Mouse (Mus musculus): Measurements from ENCODE around the gene Mif4gd. TPM values are rescaled to one million over a fixed set of nuclear protein-coding genes. Genes with fewer than 3 reads are reported as not detected.
"Not testable (repeated sequence)": the region's sequence is repeated elsewhere in the genome, so short reads cannot be mapped to it uniquely, and the experiment has no call there.

The Mif4gd gene
- total RNA-seq (2022): 10 to 100 TPM; 16.5 to 22.5 (median 17.9) TPM

DNA sequence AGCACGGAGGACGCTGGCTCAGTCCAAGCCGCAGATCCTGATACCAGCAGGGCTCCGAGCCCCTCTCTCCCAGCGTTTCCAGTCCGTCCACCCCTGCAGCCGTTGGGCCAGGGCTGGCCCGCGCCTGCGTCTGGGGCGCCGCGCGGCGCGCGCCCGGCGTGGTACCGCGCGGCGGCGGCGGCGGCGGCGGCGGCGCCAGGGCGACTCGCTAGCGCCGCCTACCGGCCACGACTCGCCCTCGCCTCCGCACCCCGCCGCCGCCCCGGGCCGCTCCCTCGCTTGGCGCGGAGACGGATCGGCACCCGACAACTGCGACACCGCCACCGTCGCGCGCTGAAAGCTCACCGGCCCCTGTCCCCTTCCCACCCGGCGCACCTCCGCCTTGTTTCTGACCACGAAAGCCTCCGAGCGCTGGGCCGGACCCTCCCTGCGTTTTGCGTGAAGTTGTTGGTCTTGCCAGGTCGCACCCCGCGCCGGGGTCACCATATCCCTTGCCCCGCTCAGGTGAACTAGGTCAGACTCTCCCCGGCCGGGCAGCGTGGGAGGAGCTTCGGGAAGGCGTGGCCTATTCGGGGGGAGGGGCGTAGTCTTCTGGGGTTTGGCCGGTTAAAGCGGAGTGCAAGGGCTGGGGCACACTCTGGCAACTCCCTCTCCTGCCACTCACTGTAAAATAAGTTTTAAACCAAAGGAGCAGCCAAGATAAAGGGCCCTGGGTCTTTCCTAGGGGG lies at the start of gene Mif4gd:
Mif4gd (minus strand) TSS at position 560 of the 728 bp plus-strand sequence.
- peak; percentile 68 to 77 for DNase-seq (ENCODE audit: low spot score in 2 of 2)

DNA sequence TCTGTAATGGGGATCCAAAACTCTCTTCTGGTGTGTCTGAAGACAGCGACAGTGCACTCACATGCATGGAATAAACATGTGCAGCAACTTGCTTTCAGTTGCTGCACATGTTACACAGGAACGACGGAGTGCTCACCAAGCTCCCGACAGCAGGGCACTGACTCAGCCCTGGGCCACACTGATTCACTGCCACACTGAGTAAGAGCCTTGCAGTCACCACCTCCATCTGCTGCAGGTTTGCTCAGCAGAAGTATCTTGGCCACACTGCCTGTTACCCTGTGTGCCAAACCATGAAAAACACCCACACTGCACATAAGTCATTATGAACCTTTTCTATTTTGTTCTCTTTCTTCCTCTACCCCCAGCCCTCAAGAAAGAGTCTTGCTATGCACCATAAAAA lies 47.6 kb upstream of the Mif4gd start:
- peak; percentile 55 to 61 for DNase-seq (ENCODE audit: low spot score in 2 of 2)

DNA sequence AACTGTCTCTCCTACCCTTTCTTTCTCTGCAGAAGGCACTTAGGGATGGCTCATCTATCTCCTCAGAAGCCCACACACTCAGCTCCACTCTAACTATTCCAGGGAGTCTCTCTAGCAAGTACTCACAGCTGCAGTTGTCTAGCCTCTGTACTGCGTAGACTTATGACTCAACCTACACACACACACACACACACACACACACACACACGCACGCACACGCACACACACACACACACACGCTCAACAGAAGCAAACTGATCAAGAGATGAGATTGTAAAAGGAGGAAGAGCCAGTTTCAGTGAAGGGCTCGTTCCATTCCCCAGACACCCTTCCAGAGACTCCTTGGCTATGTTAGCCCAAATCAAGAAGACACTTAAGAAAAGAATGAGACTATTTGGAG lies 45.8 kb upstream of the Mif4gd start:
- no peak for DNase-seq (ENCODE audit: low spot score in 2 of 2)

DNA sequence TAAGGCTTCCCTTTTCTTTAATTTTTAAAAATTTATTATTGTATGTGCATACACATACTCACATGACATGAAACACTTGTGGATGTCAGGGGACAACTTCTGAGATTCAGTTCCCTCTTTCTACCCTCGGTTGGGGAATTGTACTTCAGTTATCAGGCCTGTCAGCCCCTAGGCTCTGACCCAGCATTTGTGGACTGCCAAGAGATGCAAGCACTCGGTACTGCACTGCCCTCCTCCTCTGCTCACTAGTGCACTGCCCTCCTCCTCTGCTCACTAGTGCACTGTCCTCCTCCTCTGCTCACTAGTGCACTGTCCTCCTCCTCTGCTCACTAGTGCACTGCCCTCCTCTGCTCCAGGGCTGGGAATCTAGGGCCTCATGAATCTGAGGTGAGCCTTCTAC lies 41.4 kb upstream of the Mif4gd start:
- DNase-seq (ENCODE audit: low spot score in 2 of 2): no peak

DNA sequence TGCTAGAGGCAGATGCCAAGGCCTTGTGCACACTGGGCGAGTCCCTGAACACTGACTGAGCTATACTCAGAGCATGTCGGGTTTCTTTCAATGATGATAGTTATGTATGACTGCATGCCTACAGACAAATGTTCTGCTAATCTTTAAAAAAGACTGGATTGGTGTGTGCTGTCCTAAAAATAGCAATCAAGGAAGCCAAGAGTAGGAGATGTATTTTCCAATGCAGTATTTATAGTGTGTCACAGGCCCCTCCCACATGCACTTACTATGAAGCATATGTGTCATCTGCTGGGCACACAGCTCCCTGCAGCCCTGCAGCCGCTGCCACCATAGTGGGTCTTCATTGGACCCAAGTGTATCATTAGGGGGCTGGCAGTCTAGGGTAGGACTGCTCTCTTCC lies 40.4 kb upstream of the Mif4gd start:
- DNase-seq (ENCODE audit: low spot score in 2 of 2): no peak

DNA sequence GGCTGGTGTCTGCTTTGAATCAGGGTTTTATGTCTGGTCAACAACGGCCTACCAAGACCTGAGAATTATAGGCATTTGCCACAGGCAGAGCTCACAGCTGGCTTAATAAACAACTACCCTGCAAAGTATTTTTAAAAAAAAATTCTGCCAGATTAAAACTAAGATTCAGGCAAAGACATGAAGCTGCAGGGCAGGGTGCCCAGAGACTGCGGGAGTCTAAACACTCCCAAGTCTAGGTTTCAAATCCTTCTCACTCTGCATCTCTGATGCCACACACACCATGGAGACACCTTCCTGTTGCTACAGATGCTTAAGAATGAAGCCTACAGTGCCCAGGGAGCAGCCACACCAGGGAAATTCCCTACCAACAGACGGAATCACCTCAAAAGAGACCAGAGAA lies 38.9 kb upstream of the Mif4gd start:
- DNase-seq (ENCODE audit: low spot score in 2 of 2): no peak

DNA sequence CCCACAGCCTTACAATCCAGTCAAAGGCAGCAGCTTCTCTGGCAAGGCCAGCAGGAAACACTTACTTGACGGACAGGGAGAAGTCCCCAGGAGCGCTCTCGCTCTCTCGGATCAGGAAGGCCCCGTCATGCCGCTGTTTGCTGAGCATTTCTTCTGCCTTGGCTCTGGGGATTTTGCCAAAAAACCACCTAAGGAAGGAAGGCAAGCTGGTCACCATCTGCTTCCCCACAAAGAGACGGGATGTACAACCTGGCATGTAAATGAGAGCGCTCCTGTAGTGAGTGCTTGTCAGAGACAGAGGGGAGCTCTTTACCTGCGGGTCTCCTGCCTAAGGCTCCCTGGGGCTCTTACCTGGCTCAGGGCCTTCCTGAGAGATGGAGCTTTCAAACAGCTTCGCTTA lies 36.9 kb upstream of the Mif4gd start:
- peak; percentile 59 to 66 for DNase-seq (ENCODE audit: low spot score in 2 of 2)

DNA sequence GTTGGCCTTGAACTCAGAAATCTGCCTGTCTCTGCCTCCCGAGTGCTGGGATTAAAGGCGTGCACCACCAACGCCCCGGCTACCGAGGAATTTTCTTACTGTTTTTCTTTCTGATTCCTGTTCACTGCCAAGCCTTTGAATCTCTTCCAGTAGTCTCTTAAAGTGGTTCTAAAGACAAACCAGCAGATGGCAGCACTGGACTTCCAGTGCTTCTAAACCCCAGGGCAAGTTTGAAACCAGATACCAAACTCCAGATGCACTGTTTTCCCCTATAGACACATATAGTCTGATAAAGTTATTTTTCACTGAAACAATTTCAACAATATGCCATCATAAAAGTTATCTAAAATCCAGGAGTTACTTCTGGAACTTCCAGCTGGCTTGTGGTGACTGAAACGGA lies 34.7 kb upstream of the Mif4gd start:
- no peak for DNase-seq (ENCODE audit: low spot score in 2 of 2)

DNA sequence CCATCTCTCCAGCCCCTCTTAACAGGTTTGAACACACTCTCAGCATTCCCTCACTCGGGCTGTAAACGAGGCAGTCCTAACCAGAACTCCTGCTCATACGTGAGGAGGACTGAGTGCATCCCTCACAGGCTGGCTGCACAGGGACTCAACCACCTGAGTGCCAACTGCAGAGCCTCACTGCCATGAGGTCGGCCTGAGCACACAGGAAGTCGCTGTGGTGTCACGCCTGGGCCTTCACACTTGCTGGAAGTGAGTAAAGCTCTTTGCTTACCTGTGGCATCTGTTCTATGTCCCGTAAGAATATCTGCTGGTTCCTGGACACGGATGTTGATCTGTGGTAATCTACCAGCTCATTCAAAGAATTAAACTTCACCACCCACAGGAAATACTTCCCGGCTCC lies 33.7 kb upstream of the Mif4gd start:
- DNase-seq (ENCODE audit: low spot score in 2 of 2): no peak

DNA sequence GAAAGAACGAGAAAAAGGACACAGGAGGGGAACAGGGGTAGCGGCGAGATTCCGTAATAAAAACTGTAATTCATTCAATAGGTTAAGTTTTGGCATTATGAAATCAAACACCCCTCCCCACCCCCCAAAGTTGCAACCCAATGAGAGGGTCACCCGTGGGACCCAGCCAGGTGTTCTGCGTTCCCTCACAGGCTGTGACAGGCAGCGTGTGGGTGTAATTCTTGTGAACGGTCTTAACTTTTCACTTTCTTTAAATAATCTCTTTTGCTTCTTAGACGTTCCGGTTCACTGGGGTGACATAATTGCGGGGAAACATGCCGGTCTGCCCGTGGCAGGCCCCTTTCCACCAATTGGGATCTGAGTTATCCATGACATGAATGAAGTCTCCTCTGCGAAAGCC lies 32.7 kb upstream of the Mif4gd start:
- not testable (repeated sequence) for DNase-seq (ENCODE audit: low spot score in 2 of 2)

DNA sequence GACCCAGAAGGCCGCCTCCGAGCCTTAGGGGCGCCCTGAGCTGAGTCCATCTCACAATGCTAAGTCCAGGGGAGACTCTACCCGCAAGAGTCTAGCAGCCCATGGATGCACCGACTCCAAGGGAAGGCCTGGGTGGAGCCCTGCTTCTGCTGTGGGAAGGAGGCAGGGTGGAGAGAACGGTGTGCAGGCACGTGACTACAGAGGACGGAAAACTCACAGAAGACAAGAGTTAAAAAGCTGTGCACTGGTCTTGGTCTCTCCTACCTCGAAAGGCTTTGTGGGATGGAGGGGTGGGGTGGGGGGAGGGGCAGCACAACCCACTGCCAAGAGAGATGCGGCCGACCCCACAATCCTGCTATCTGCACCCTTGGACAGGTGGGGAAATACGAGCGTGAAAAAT lies 31.5 kb upstream of the Mif4gd start:
- no peak for DNase-seq (ENCODE audit: low spot score in 2 of 2)

DNA sequence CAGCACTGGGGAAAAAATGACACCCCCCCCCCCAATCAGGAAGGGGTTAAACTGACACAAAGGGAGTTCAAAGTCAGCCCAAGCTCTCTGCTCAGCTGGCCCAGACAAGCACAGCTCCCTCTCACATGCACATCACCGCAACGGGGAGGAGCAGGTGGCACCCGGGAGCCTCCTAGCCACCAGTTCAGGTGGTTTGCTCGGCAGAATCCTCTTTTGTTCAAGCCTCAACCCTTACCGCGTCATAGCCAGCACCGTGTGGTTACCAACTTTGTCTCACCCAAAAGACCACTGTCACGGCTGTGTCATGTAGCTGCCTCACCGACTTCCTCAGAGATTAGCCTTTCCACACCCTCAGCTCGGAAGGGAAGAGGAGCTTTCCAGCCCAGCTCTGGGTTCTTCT lies 30.5 kb upstream of the Mif4gd start:
- DNase-seq (ENCODE audit: low spot score in 2 of 2): no peak

DNA sequence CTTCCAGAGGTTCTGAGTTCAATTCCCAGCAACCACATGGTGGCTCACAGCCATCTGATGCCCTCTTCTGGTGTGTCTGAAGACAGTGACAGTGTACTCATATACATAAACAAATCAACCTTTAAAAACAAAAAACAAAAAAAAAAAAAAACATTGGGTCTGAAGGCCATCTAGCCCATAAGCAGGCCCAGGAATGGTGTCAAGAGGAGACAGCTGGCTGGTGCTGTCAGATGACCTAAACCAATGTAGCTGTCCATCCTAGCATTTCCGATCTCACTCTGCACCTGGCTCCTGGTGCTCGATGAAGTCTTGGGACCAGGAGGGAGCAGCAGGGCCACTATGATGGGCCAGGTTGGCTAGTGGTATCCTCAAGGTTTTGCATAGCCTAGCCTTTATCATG lies 29.9 kb upstream of the Mif4gd start:
- no peak for DNase-seq (ENCODE audit: low spot score in 2 of 2)

DNA sequence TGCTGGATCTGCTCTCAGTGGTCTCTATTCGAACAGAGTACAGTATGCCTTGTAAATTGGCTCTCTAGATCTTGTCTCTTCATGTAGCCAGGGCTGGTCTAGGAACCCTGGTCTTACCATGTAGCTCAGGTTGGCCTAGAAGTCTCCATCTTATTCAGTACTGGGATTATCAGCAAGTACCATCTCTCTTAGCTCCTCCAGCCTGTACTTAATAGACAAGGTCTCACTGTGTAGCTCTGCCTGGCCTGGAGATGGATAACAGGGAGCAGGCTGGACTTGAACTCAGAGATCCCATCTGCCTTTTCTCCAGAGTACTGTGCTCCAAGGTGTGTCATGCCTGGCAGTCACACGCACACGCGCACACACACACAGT lies 28.9 kb upstream of the Mif4gd start:
- no peak for DNase-seq (ENCODE audit: low spot score in 2 of 2)

DNA sequence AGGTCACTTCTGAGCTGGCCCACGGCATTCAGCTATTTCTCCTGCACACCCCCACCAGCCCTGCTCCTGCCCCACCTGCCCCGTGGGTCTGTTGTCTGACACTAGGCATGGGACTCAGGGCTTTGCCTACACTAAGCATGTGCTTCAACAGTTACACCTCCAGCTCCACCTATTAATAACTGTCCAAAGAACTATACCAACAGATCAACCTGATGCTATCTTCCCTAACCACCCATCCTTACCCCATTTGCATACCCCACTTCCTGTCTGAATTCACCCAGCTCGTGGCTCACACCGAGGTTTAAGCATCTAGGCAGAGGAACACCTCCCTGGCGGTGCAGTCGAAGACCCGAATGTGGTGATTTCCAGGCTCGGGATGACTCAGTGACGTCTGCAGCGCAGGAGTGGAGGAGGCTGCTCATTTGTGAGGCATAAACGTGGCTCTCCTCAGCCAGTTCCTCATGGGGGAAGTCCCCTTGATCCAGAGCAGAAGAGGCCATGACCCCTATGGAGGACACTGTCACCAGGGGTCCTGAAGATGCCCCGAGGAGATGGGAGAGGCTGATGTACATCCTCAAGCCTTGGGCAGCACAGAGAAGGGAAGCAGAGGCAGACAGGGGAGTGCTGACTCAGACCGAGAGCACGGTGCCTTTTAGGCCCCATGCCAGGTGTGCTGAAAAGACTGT lies 28.4 kb upstream of the Mif4gd start:
- no peak for DNase-seq (ENCODE audit: low spot score in 2 of 2)

DNA sequence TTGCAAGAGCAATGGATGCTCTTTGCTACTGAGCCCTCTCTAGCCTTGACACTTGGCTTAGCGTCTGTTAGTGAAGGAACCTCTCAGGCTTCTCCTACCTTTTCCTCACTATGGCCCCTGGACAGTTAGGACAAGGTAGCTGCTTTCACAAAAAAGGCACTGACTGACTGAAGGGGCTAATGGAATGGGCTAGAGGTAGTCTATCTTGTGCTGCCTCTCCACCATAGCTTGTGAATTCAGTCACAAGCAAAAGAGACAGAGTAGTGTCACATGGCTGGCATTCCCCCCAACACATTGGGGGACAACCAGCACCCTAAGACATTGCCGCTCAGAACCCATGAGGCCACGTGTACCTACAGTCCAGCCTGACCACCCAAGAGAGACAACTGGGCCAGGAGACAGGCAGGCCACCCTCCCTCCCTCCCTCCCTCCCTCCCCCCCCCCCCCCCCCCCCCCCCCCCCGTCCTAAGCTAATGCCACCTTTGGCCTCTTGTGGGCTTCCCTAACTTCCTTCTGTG lies 27.6 kb upstream of the Mif4gd start:
- DNase-seq (ENCODE audit: low spot score in 2 of 2): no peak

DNA sequence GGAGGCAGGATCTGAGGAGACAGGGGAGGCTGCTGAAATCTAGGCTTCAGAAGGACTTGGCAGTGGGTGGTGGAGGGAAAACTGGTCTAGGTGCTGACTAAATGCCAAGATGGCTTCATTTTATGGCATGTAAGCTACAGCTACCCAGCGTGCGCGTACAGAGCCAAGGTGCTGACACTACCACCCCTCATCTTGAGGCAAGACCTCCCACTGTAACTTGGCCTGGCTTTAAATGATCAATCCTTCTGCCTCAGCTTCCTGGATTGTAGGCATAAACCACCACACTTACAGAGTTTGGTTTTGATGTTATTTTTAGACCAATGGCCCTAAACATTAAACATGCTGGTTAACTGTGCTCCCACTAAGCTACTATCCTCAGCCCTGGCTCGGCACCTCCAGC lies 26.8 kb upstream of the Mif4gd start:
- DNase-seq (ENCODE audit: low spot score in 2 of 2): no peak

DNA sequence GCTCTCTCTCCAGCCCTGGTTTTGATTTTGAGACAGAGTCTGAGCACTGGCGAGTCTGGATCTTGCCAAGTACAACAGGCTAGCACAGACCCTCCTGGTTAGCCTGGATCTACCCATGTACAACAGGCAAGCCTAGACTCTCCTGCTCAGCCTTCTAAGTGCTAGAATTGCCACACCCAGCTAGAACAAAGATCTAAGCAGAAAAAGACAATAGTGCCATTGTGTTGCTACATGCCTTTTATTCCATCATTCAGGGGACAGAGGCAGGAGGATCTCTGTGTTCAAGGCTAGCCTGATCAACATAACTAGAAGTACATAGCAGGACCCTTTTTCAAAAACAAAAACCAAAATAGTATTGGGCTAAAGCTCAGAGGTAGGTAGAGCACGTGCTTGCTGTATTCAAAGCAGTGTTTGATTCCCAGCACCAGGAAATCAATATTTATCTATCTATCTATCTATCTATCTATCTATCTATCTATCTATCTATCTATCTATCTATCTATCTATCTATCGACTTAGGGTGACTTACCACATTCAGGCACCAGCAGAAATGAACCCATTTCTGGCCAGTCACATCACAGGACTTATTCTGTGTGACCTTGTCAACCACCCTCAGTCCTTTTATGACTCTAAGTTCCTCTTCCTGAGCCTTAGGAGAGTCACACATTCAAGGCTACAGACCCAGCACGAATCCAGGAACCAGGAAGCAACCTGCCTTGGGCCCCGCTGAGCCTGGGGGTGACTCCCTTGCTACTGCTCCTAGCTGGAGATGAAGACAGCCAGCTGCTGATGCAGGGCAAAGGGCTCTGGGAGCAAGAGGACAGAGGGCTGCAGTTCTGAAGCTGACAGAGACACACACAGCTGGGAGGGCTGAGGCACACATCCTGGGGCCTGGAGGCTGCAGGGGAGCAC lies 26.0 kb upstream of the Mif4gd start:
- DNase-seq (ENCODE audit: low spot score in 2 of 2): no peak

DNA sequence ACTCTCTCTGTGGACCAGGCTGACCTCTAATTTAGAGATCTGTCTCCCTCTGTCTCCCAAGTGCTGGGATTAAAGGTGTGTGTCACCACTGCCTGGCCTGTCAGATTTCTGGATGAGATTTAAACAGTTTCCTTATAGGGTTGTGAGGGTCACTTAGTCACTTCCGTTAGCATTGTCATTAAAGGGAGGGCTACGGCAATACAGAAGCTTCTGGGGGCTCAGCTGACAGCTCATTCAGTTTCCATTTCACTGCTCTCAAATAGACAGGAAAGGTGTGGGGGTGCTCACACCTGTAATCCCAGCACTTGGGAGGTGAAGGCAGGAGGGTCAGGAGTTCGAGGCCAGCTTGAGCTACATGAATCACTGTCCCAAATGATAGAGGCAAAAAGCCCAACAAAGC lies 24.2 kb upstream of the Mif4gd start:
- DNase-seq (ENCODE audit: low spot score in 2 of 2): no peak

DNA sequence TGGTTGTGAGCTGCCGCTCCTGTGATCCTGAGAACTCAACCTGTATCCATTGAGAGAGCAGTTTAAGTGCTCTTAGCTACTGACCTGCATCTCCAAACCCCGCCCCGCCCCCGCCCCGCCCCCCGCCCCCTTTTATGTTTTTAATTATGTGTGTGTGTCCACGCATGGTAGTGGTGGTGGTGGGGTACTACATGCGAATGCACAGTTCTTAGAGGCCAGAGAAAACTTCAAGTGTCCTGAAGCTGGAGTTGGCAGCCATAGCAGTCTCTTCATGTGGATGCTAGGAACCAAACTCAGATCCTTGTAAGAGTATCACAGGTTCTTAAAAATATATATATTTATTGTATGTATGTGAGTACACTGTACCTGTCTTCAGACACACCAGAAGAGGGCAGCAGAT lies 22.7 kb upstream of the Mif4gd start:
- no peak for DNase-seq (ENCODE audit: low spot score in 2 of 2)

DNA sequence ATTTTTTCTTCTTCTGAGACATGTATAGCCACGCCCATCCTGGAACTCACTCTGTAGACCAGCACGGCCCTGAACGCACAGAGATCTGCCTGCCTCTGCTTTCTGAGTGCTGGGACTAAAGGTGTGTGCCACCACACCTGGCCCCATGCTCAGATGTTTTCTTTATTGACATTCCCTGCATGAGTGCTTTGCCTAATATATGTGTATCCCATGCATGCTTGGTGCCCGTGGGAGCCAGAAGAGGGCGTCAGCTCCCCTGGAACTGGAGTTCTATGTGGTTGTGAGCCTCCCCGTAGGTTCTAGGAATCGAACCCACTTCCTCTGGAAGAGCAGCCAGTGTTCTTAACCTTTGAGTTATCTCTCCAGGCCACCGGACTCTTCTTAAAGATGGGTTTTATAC lies 22.3 kb upstream of the Mif4gd start:
- no peak for DNase-seq (ENCODE audit: low spot score in 2 of 2)

DNA sequence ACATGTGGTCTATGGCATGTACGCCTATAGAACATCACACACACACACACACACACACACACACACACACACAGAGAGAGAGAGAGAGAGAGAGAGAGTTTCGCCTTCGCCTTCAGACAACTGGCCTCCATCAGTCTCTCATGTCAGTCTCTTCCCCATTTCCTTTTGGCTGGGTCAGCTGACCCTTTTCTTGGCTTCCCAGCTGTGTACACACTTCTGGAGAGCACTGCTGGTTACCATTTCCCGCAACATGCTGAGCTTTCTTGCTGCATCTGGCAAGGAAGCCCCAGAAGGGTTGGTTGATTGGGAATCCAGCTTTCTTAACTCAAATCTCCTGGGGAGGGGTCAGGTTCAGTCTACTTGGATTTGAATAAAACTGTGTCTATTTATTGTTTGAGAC lies 21.3 kb upstream of the Mif4gd start:
- DNase-seq (ENCODE audit: low spot score in 2 of 2): no peak

Measured in layer of hippocampus, adult 8-10 months (tissue).